Mouse (Mus musculus): ENCODE measurements around the gene Dscaml1.

- TF ChIP-seq POLR2A (IDR thresholded peaks at IDR 0.05; ENCODE audit: low read depth, low read length): no peak
- no peak for TF ChIP-seq CTCF (IDR thresholded peaks at IDR 0.05; ENCODE audit: extremely low read depth, insufficient read depth, insufficient read length, insufficient replicate concordance)
Measured at GRCm38 (mm10) chr9:45719997-45720396, 293.6 kb downstream of the Dscaml1 start.
